Mouse (Mus musculus) kidney, adult 2 months (tissue): Measurements from ENCODE around the gene Cep350.

Experiments used
- CTCF ChIP-seq: fragments of 200-500 bp; conservative IDR thresholded peaks from 2 replicates; pipeline ENCODE4 v1.5.1; 2011; ENCODE audit warnings: low read depth, mild to moderate bottlenecking, control low read depth, low read length, moderate library complexity, mixed read lengths; ENCODE audit not compliant: insufficient read depth, insufficient read length
- POLR2A ChIP-seq: fragments of 200-500 bp; IDR thresholded peaks from one replicate; pipeline ENCODE4 v1.6.1; 2011; ENCODE audit warnings: low read depth, low read length, control low read depth

DNA sequence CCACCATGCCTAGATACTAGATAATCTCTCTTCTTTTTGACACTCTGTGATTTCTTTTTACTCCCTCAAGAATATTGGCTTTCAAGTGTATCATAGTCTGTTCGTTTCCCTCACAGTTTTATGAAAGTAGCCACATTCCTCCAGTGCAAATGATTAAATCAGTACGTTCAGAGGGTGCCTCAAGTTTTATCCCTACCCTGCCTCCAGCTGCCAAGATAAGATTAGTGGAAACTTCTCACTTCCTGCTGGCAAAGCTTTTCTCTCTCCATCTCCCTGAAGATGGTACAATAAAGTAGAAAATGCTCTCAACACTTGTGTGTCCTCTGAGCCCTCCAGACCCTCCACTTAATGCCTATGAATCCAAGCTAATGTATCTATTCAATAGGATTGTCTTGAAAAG is 1.9 kb upstream of the Cep350 start:
- TF ChIP-seq CTCF (no peak), POLR2A (no peak)
